Mouse (Mus musculus) liver, postnatal 0 days (tissue): ENCODE data around the gene Mylk. TPM values are rescaled to one million over a fixed set of nuclear protein-coding genes. Genes with fewer than 3 reads are reported as not detected.

Experiments
- ATAC-seq: fragments of 200-750 bp; cut with Nextera tagmentation; 2 replicates; pipeline ENCODE4 v1.8.0; 2017; ENCODE audit warnings: mild to moderate bottlenecking, moderate library complexity
- DNase-seq: peaks from one replicate; pipeline ENCODE4 v3.0.0-alpha.2; 2016
- H3K27ac ChIP-seq: fragments of 300-500 bp; sonication (generic); 2 replicates; pipeline ENCODE4 v1.5.1; 2014; ENCODE audit warnings: antibody characterized with exemption, moderate library complexity, mild to moderate bottlenecking, low read depth
- H3K27me3 ChIP-seq: fragments of 300-500 bp; sonication (generic); 2 replicates; pipeline ENCODE4 v1.6.1; 2014; ENCODE audit warnings: low read length, control low read depth, mixed read lengths; ENCODE audit not compliant: insufficient read depth
- H3K36me3 ChIP-seq: fragments of 300-500 bp; sonication (generic); replicated peaks from 2 replicates; pipeline ENCODE4 v1.6.1; 2014; ENCODE audit warnings: mild to moderate bottlenecking, control low read depth, low read length, moderate library complexity, mixed read lengths; ENCODE audit not compliant: insufficient read depth
- H3K4me1 ChIP-seq: fragments of 300-500 bp; sonication (generic); 2 replicates; pipeline ENCODE4 v1.6.1; 2014; ENCODE audit warnings: antibody characterized with exemption, mild to moderate bottlenecking, control low read depth; ENCODE audit not compliant: insufficient read depth
- H3K4me2 ChIP-seq: fragments of 300-500 bp; sonication (generic); 2 replicates; pipeline ENCODE4 v1.6.1; 2014; ENCODE audit warnings: low read depth, mild to moderate bottlenecking, low read length, moderate library complexity, mixed read lengths
- H3K4me3 ChIP-seq: fragments of 300-500 bp; sonication (generic); 2 replicates; pipeline ENCODE4 v1.5.1; 2014; ENCODE audit warnings: low read depth, low read length
- H3K9ac ChIP-seq: fragments of 300-500 bp; sonication (generic); replicated peaks from 2 replicates; pipeline ENCODE4 v1.6.1; 2014; ENCODE audit warnings: mild to moderate bottlenecking, moderate library complexity
- H3K9me3 ChIP-seq: fragments of 300-500 bp; sonication (generic); 2 replicates; pipeline ENCODE4 v1.6.1; 2016; ENCODE audit warnings: mild to moderate bottlenecking, control low read depth, low read length, mixed read lengths
- CTCF ChIP-seq: sonication (generic); IDR thresholded peaks from 2 replicates; pipeline ENCODE4 v1.5.1; 2016; ENCODE audit warnings: antibody characterized with exemption, low read depth
- EP300 ChIP-seq: IDR thresholded peaks from 2 replicates; pipeline ENCODE4 v1.6.1; 2016; ENCODE audit warnings: antibody characterized with exemption, low read depth, mild to moderate bottlenecking
- WGBS: fragments of 180-500 bp; shearing (Covaris S2); extraction: QIAGEN DNeasy Blood & Tissue Kit; methylation state at CpG from one replicate; pipeline ENCODE4 v1.1.7; 2014; ENCODE audit not compliant: insufficient replicate concordance; 5-methylcytosine and 5-hydroxymethylcytosine counted together
- polyA plus RNA-seq: library from polyadenylated mRNA; unstranded; fragments of >200 nt; fragmentation: Nextera tagmentation; extraction: Ambion mirVana; gene quantifications from 2 replicates; pipeline ENCODE4 v1.2.1, GENCODE M21; 2015

The Mylk gene
- polyA plus RNA-seq, 1 experiment from 2014 or later: 4.9 TPM

DNA sequence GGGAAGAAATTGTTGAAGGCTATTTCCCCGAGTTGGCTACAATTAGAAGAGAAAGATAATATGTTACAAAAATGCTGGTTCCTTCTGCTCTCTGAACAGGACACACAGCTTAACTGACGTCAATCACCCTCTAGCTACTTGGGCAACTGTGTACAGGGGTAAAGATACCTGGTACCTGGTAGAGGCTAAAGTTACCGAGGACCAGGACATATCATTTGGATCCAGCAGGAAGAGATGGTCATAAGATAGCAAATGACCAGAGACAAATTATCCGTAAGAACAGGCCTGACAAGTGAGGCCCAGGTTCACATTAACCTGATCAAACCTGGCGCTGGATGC lies 276.9 kb downstream of the Mylk start:
- H3K4me3 ChIP-seq: peak overlapping the region; percentile 99
- peaks cover 4% of the 10 kb centered on the region; the same call in 1 of the 2 replicates for H3K36me3 ChIP-seq
- WGBS: 50% methylated on average over 5 of the region's 5 CpGs
- H3K27ac ChIP-seq: no peak overlapping the region
- H3K4me2 ChIP-seq: peak overlapping the region; percentile 85
- no peak for DNase-seq
- TF ChIP-seq CTCF: no peak
- no peak for TF ChIP-seq EP300
- ATAC-seq: peak; percentile 26
- no peaks in the 10 kb centered on the region for H3K27me3 ChIP-seq
- no peak overlapping the region for H3K9ac ChIP-seq
- H3K4me1 ChIP-seq: peaks cover 5% of the 10 kb centered on the region; the same call in 1 of the 2 replicates
- H3K9me3 ChIP-seq: no peaks in the 10 kb centered on the region

GRCm38 (mm10) chr16:35022242-35023137 lies 277.5 kb downstream of the Mylk start, which contains the start of gene Hacd2:
Gene Hacd2 (plus strand): TSS chr16:35022428.
- Histone ChIP-seq H3K4me3 (peak within 1 kb of the TSS; percentile 99), H3K27me3 (no peaks in the 10 kb centered on the region), H3K4me2 (peak within 1 kb of the TSS; percentile 85), H3K36me3 (peaks cover 4% of the 10 kb centered on the region; the same call in 1 of the 2 replicates), H3K9me3 (no peaks in the 10 kb centered on the region), H3K27ac (peak within 1 kb of the TSS; percentile 88), H3K9ac (peak within 1 kb of the TSS; percentile 93), H3K4me1 (peaks cover 5% of the 10 kb centered on the region; the same call in 1 of the 2 replicates)
- WGBS: under 1% methylated on average over 61 of the region's 97 CpGs
- TF ChIP-seq EP300: no peak
- TF ChIP-seq CTCF: 0 out of 2 replicates have a peak, but pooled peaks have one; percentile 3
- peak; percentile 99 for ATAC-seq
- peak; percentile 95 for DNase-seq

- WGBS: 12% methylated on average over 8 of the region's 8 CpGs
- H3K27ac ChIP-seq: peak overlapping the region; percentile 88
- peaks cover 5% of the 10 kb centered on the region; the same call in 1 of the 2 replicates for H3K4me1 ChIP-seq
- ATAC-seq: no peak
- no peaks in the 10 kb centered on the region for H3K9me3 ChIP-seq
- H3K36me3 ChIP-seq: peaks cover 4% of the 10 kb centered on the region; the same call in 1 of the 2 replicates
- no peak for DNase-seq
- peak overlapping the region; percentile 99 for H3K4me3 ChIP-seq
- H3K27me3 ChIP-seq: no peaks in the 10 kb centered on the region
- H3K4me2 ChIP-seq: peak overlapping the region; percentile 85
- TF ChIP-seq CTCF: no peak
- no peak for TF ChIP-seq EP300
- peak overlapping the region; percentile 93 for H3K9ac ChIP-seq
These were observed 278.2 kb downstream of the Mylk start for GRCm38 (mm10) chr16:35023138-35023735.

GRCm38 (mm10) chr16:35024300-35024699 lies 279.3 kb downstream of the Mylk start:
- TF ChIP-seq EP300: no peak
- peak; percentile 49 for TF ChIP-seq CTCF
- Histone ChIP-seq H3K4me1 (peaks cover 5% of the 10 kb centered on the region; the same call in 1 of the 2 replicates), H3K9me3 (no peaks in the 10 kb centered on the region), H3K4me2 (no peak overlapping the region), H3K27me3 (no peaks in the 10 kb centered on the region), H3K27ac (no peak overlapping the region), H3K9ac (no peak overlapping the region), H3K36me3 (peaks cover 11% of the 10 kb centered on the region; the same call in 1 of the 2 replicates), H3K4me3 (no peak overlapping the region)
- 85% methylated on average over 5 of the region's 5 CpGs for WGBS
- ATAC-seq (no peak), DNase-seq (no peak)

DNA sequence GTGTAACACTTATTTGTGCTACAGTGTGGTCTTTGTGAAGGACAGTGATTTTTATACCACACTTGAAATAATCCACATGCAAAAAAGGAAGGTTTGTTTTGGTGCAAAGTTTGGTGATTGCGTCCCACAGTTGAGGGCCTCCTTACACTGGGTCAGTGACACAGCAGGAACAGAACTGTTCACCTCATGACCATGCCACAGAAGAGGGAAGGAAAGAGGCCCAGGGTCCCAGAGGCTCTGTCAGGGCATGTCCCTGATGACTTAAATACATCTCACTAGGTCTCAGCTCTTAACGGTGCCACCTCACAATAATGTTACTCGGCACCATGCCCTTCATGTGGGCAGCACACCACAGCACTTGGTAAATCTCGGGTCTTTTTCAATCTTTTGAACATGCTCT lies 280.3 kb downstream of the Mylk start:
- no peak overlapping the region for H3K4me3 ChIP-seq
- WGBS: 70% methylated on average over 4 of the region's 4 CpGs
- no peak overlapping the region for H3K4me2 ChIP-seq
- DNase-seq (no peak), ATAC-seq (no peak)
- H3K27me3 ChIP-seq: no peaks in the 10 kb centered on the region
- TF ChIP-seq CTCF (no peak), EP300 (no peak)
- H3K36me3 ChIP-seq: peaks cover 17% of the 10 kb centered on the region; the same call in 1 of the 2 replicates
- H3K4me1 ChIP-seq: peaks cover 5% of the 10 kb centered on the region; the same call in 1 of the 2 replicates
- no peaks in the 10 kb centered on the region for H3K9me3 ChIP-seq
- H3K27ac ChIP-seq: no peak overlapping the region
- no peak overlapping the region for H3K9ac ChIP-seq

DNA sequence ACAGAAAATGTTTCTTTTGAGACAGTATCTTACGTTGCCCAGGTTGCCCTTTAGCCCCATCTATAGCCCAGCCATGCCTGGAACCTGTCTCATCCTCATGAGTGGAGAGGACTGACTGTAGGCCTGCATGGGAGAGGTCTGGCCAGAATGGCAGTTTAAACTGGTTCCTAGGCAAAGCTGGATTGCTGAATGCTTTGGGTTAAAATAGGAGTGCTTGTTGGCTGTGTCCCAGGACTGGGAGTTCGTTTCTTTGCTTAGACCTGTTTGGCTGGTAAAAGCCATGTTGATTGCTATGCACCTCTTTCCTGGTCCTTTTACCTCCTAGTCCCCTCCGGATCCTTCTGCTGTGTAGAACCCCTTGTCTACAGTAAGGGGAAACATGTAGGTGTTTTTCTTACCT lies 288.2 kb downstream of the Mylk start:
- Histone ChIP-seq H3K4me3 (no peak overlapping the region), H3K27me3 (no peaks in the 10 kb centered on the region), H3K9me3 (no peaks in the 10 kb centered on the region), H3K9ac (no peak overlapping the region), H3K27ac (peak overlapping the region; percentile 45), H3K36me3 (peaks cover 17% of the 10 kb centered on the region; the same call in 1 of the 2 replicates), H3K4me1 (peaks cover 19% of the 10 kb centered on the region), H3K4me2 (no peak overlapping the region)
- 67% methylated on average over 3 of the region's 3 CpGs for WGBS
- TF ChIP-seq CTCF: no peak
- 0 out of 2 replicates have a peak, but pooled peaks have one; percentile 36 for ATAC-seq
- no peak for DNase-seq
